Mouse (Mus musculus): ENCODE measurements around the gene Diaph3. TPM values are rescaled to one million over a fixed set of nuclear protein-coding genes. Genes with fewer than 3 reads are reported as not detected.
A peak's percentile ranks its signal among the peaks of the same experiment; 100 is the strongest.

Diaph3 gene
- polyA plus RNA-seq, 1 experiment from 2014 or later: 12.3 TPM

- Histone ChIP-seq H3K27me3 (no peaks in the 10 kb centered on the region), H3K9ac (no peak overlapping the region), H3K36me3 (no peaks in the 10 kb centered on the region), H3K27ac (no peak overlapping the region), H3K9me3 (no peaks in the 10 kb centered on the region), H3K4me2 (replicated peaks) (no peak overlapping the region), H3K4me1 (no peaks in the 10 kb centered on the region), H3K4me3 (no peak overlapping the region)
- no peak for ATAC-seq (ENCODE audit: low FRiP score, low read depth)
- WGBS: 43% methylated on average over 5 of the region's 5 CpGs
Measured at GRCm38 (mm10) chr14:86656262-86656661, 484.8 kb downstream of the Diaph3 start.

- no peaks in the 10 kb centered on the region for H3K4me1 ChIP-seq
- WGBS: 85% methylated on average over 7 of the region's 7 CpGs
- no peak overlapping the region for H3K27ac ChIP-seq
- H3K9ac ChIP-seq: no peak overlapping the region
- no peak overlapping the region for H3K4me3 ChIP-seq
- H3K27me3 ChIP-seq: no peaks in the 10 kb centered on the region
- H3K9me3 ChIP-seq: no peaks in the 10 kb centered on the region
- no peak for ATAC-seq (ENCODE audit: low FRiP score, low read depth)
- H3K36me3 ChIP-seq: no peaks in the 10 kb centered on the region
- H3K4me2 ChIP-seq (replicated peaks): no peak overlapping the region
Measured at GRCm38 (mm10) chr14:86646499-86647120, 494.4 kb downstream of the Diaph3 start.

- H3K4me2 ChIP-seq (replicated peaks): no peak overlapping the region
- no peak for ATAC-seq (ENCODE audit: low FRiP score, low read depth)
- H3K9ac ChIP-seq: no peak overlapping the region
- 81% methylated on average over 7 of the region's 7 CpGs for WGBS
- H3K27ac ChIP-seq: no peak overlapping the region
- no peaks in the 10 kb centered on the region for H3K27me3 ChIP-seq
- H3K9me3 ChIP-seq: no peaks in the 10 kb centered on the region
- H3K4me1 ChIP-seq: no peaks in the 10 kb centered on the region
- no peaks in the 10 kb centered on the region for H3K36me3 ChIP-seq
- H3K4me3 ChIP-seq: no peak overlapping the region
Measured at GRCm38 (mm10) chr14:86642831-86643241, 498.2 kb downstream of the Diaph3 start.

GRCm38 (mm10) chr14:86641839-86642238 is 499.2 kb downstream of the Diaph3 start:
- no peaks in the 10 kb centered on the region for H3K36me3 ChIP-seq
- WGBS: 96% methylated on average over 3 of the region's 3 CpGs

GRCm38 (mm10) chr14:86640086-86640485 is 500.9 kb downstream of the Diaph3 start:
- Histone ChIP-seq H3K27ac (no peak overlapping the region), H3K4me3 (no peak overlapping the region), H3K9ac (no peak overlapping the region), H3K9me3 (no peaks in the 10 kb centered on the region), H3K36me3 (no peaks in the 10 kb centered on the region), H3K27me3 (no peaks in the 10 kb centered on the region), H3K4me1 (no peaks in the 10 kb centered on the region), H3K4me2 (replicated peaks) (no peak overlapping the region)
- WGBS: 69% methylated on average over 5 of the region's 5 CpGs
- ATAC-seq (ENCODE audit: low FRiP score, low read depth): no peak

More at GRCm38 (mm10) chr14:86641839-86642238, 499.2 kb downstream of the Diaph3 start:
- Histone ChIP-seq H3K27ac (no peak overlapping the region), H3K4me1 (no peaks in the 10 kb centered on the region), H3K4me3 (no peak overlapping the region), H3K4me2 (replicated peaks) (no peak overlapping the region), H3K9me3 (no peaks in the 10 kb centered on the region), H3K9ac (no peak overlapping the region), H3K27me3 (no peaks in the 10 kb centered on the region)
- ATAC-seq (ENCODE audit: low FRiP score, low read depth): no peak

GRCm38 (mm10) chr14:86635594-86636140 is 505.4 kb downstream of the Diaph3 start:
- 26% methylated on average over 6 of the region's 6 CpGs for WGBS
- 0 out of 2 replicates have a peak, but pooled peaks have one; percentile 15 for ATAC-seq (ENCODE audit: low FRiP score, low read depth)
- Histone ChIP-seq H3K9me3 (no peaks in the 10 kb centered on the region), H3K4me1 (no peaks in the 10 kb centered on the region), H3K4me3 (no peak overlapping the region), H3K27me3 (no peaks in the 10 kb centered on the region), H3K36me3 (no peaks in the 10 kb centered on the region), H3K27ac (no peak overlapping the region), H3K9ac (no peak overlapping the region), H3K4me2 (replicated peaks) (no peak overlapping the region)

GRCm38 (mm10) chr14:86635052-86635451 is 506.0 kb downstream of the Diaph3 start:
- H3K4me3 ChIP-seq: no peak overlapping the region
- H3K9me3 ChIP-seq: no peaks in the 10 kb centered on the region
- no peaks in the 10 kb centered on the region for H3K27me3 ChIP-seq
- no peaks in the 10 kb centered on the region for H3K4me1 ChIP-seq
- WGBS: 70% methylated on average over 2 of the region's 2 CpGs
- no peak overlapping the region for H3K27ac ChIP-seq
- H3K9ac ChIP-seq: no peak overlapping the region
- ATAC-seq (ENCODE audit: low FRiP score, low read depth): no peak
- no peak overlapping the region for H3K4me2 ChIP-seq (replicated peaks)
- H3K36me3 ChIP-seq: no peaks in the 10 kb centered on the region

- H3K4me3 ChIP-seq: no peak overlapping the region
- no peaks in the 10 kb centered on the region for H3K9me3 ChIP-seq
- H3K9ac ChIP-seq: no peak overlapping the region
- no peaks in the 10 kb centered on the region for H3K36me3 ChIP-seq
- no peaks in the 10 kb centered on the region for H3K4me1 ChIP-seq
- WGBS: 59% methylated on average over 5 of the region's 5 CpGs
- H3K27ac ChIP-seq: no peak overlapping the region
- H3K4me2 ChIP-seq (replicated peaks): no peak overlapping the region
- ATAC-seq (ENCODE audit: low FRiP score, low read depth): no peak
- no peaks in the 10 kb centered on the region for H3K27me3 ChIP-seq
Measured at GRCm38 (mm10) chr14:86633799-86634198, 507.2 kb downstream of the Diaph3 start.

GRCm38 (mm10) chr14:86624816-86625425 is 516.1 kb downstream of the Diaph3 start:
- Histone ChIP-seq H3K9ac (no peak overlapping the region), H3K9me3 (no peaks in the 10 kb centered on the region), H3K27ac (no peak overlapping the region), H3K4me2 (replicated peaks) (no peak overlapping the region), H3K4me3 (no peak overlapping the region), H3K4me1 (no peaks in the 10 kb centered on the region), H3K36me3 (no peaks in the 10 kb centered on the region), H3K27me3 (no peaks in the 10 kb centered on the region)
- WGBS: 83% methylated on average over 5 of the region's 5 CpGs
- ATAC-seq (ENCODE audit: low FRiP score, low read depth): no peak

- H3K4me3 ChIP-seq: no peak overlapping the region
- ATAC-seq (ENCODE audit: low FRiP score, low read depth): no peak
- H3K9ac ChIP-seq: no peak overlapping the region
- no peaks in the 10 kb centered on the region for H3K36me3 ChIP-seq
- no peaks in the 10 kb centered on the region for H3K27me3 ChIP-seq
- H3K9me3 ChIP-seq: no peaks in the 10 kb centered on the region
- H3K4me2 ChIP-seq (replicated peaks): no peak overlapping the region
- 82% methylated on average over 5 of the region's 5 CpGs for WGBS
- H3K4me1 ChIP-seq: no peaks in the 10 kb centered on the region
- H3K27ac ChIP-seq: no peak overlapping the region
Measured at GRCm38 (mm10) chr14:86619637-86620036, 521.4 kb downstream of the Diaph3 start.
